38 mouse cellular contexts compared by ENCODE assay signal in genomic region chr3:86020921-86021650, GRCm38 (mm10). TPM values are rescaled to one million over a fixed set of nuclear protein-coding genes. Genes with fewer than 3 reads are reported as not detected.
A peak's percentile ranks its signal among the peaks of the same experiment; 100 is the strongest.
DNase-seq lines count a peak whose midpoint lies in the region; ATAC-seq and TF ChIP-seq lines count a peak whose summit lies in the region.
"Had no signal": no experiment of that assay in that cellular context is flagged by ENCODE, and none has a peak within 500 bp of the region (broad histone marks: within the 10 kb centered on the region; RNA-seq: fewer than 3 reads in every experiment).

No protein-coding gene starts in this region.

- WGBS in heart, embryonic 10.5 days, result 79% methylated on average over 16 of the region's 16 CpGs
- 57% methylated on average over 16 of the region's 16 CpGs for whole genome bisulfite sequencing in small intestine, adult 2 months

- peak; percentile 64 for DNase-seq in heart, embryonic 10.5 days (ENCODE audit: low spot score)
- no peak for DNase-seq in heart, adult 9 months (ENCODE audit: low spot score in 2 of 2)
- DNase-seq in NIH3T3 (ENCODE audit: low read depth), result peak; percentile 80
- DNase-seq in right cerebral cortex, postnatal 10 days (ENCODE audit: low spot score in 2 of 2), result no peak
- DNase-seq: adrenal gland, adult 2 months; adrenal gland, postnatal 14 days; B cell, adult 2 months; cerebellum, adult 11-12 months; cerebellum, adult 8-10 months; cerebellum, postnatal 10 days; cerebellum, postnatal 36 days; embryo, embryonic 11 days; forebrain, postnatal 0 days; gastrocnemius, postnatal 10 days; gastrocnemius, postnatal 36 days; heart, postnatal 14 days had no signal

- H3K9me3 ChIP-seq in heart, embryonic 10.5 days, result no peaks in the 10 kb centered on the region
- peaks cover 5% of the 10 kb centered on the region; the same call in 1 of the 2 replicates for H3K9me3 ChIP-seq in megakaryocyte, embryonic 14.5 days
- H3K9me3 ChIP-seq: embryonic facial prominence, embryonic 10.5 days; embryonic facial prominence, embryonic 13.5 days; G1E; heart, embryonic 13.5 days; hindbrain, embryonic 13.5 days; intestine, embryonic 15.5 days had no signal

- peaks cover 47% of the 10 kb centered on the region for H3K27me3 ChIP-seq in heart, embryonic 10.5 days (ENCODE audit: insufficient read depth, poor library complexity, severe bottlenecking)
- H3K27me3 ChIP-seq in megakaryocyte, embryonic 14.5 days (replicated peaks), result no peaks in the 10 kb centered on the region
- no peaks in the 10 kb centered on the region for H3K27me3 ChIP-seq in small intestine, adult 2 months (ENCODE audit: control insufficient read depth, insufficient read depth, low read length)
- H3K27me3 ChIP-seq: CH12.LX; embryonic facial prominence, embryonic 13.5 days; hindbrain, embryonic 13.5 days; intestine, embryonic 15.5 days had no signal

- no peak for TF ChIP-seq POLR2A in small intestine, adult 2 months (IDR thresholded peaks at IDR 0.05; ENCODE audit: low read depth, low read length)

- H3K4me3 ChIP-seq in heart, embryonic 10.5 days, result no peak overlapping the region
- peak overlapping the region; percentile 11 for H3K4me3 ChIP-seq in megakaryocyte, embryonic 14.5 days (replicated peaks)
- H3K4me3 ChIP-seq in small intestine, adult 2 months (ENCODE audit: low read depth, low read length), result no peak overlapping the region
- H3K4me3 ChIP-seq: embryonic facial prominence, embryonic 10.5 days; embryonic facial prominence, embryonic 13.5 days; heart, embryonic 13.5 days; hindbrain, embryonic 13.5 days; intestine, embryonic 15.5 days had no signal

- TF ChIP-seq CTCF in small intestine, adult 2 months (IDR thresholded peaks at IDR 0.05; ENCODE audit: extremely low read depth, insufficient read length, insufficient replicate concordance, low read depth, low read length), result no peak

- no peak for ATAC-seq in megakaryocyte, adult 5-6 weeks (ENCODE audit: poor library complexity, severe bottlenecking)
- ATAC-seq in erythroid progenitor cell, adult 5-6 weeks (replicated peaks; ENCODE audit: low FRiP score, poor library complexity, severe bottlenecking), result no peak
- ATAC-seq: forebrain, embryonic 14.5 days; forebrain, postnatal 0 days; hindbrain, embryonic 16.5 days; intestine, embryonic 15.5 days had no signal

- 0 out of 2 replicates have a peak, but pooled peaks cover 3% of the 10 kb centered on the region for H3K36me3 ChIP-seq in heart, embryonic 10.5 days
- no peaks in the 10 kb centered on the region for H3K36me3 ChIP-seq in megakaryocyte, embryonic 14.5 days (replicated peaks; ENCODE audit: low read length)
- H3K36me3 ChIP-seq in small intestine, adult 2 months (ENCODE audit: control insufficient read depth, insufficient read depth, low read length), result peaks cover 7% of the 10 kb centered on the region
- H3K36me3 ChIP-seq: embryonic facial prominence, embryonic 10.5 days; embryonic facial prominence, embryonic 13.5 days; G1E; heart, embryonic 13.5 days; hindbrain, embryonic 13.5 days; intestine, embryonic 15.5 days had no signal

- no peak overlapping the region for H3K27ac ChIP-seq in heart, embryonic 10.5 days
- H3K27ac ChIP-seq in small intestine, adult 2 months (ENCODE audit: insufficient read depth, low read depth, low read length), result peak overlapping the region; percentile 1; the same call in 1 of the 2 replicates
- H3K27ac ChIP-seq: embryonic facial prominence, embryonic 10.5 days; embryonic facial prominence, embryonic 13.5 days; heart, embryonic 13.5 days; hindbrain, embryonic 13.5 days; intestine, embryonic 15.5 days had no signal

- H3K4me1 ChIP-seq in heart, embryonic 10.5 days, result no peaks in the 10 kb centered on the region
- H3K4me1 ChIP-seq in megakaryocyte, embryonic 14.5 days, result peaks cover 12% of the 10 kb centered on the region
- peaks cover 9% of the 10 kb centered on the region; the same call in 1 of the 2 replicates for H3K4me1 ChIP-seq in small intestine, adult 2 months (ENCODE audit: control insufficient read depth, insufficient read depth, insufficient read length, low read length)
- H3K4me1 ChIP-seq: embryonic facial prominence, embryonic 10.5 days; embryonic facial prominence, embryonic 13.5 days; hindbrain, embryonic 13.5 days; intestine, embryonic 15.5 days had no signal

RNA-seq across cellular contexts. Expression of gene Prss48, which starts 18.8 kb away (rescaled TPM):
- not detected in 2 replicates for polyA plus RNA-seq in heart, embryonic 10.5 days (2016; fragmentation: Nextera tagmentation; extraction: Ambion mirVana)
- polyA plus RNA-seq in megakaryocyte, embryonic 14.5 days (2012; ENCODE audit: insufficient read depth, low replicate concordance), result not detected in 2 replicates
- not detected in 2 replicates for total RNA-seq in megakaryocyte, adult 5-6 weeks (2015)
- not detected in 2 replicates for total RNA-seq in megakaryocyte, adult 5-6 weeks (2017)
- polyA plus RNA-seq in small intestine, adult 2 months (2012; rRNA removed), result not detected in 2 replicates
- not detected in 2 replicates for total RNA-seq in erythroid progenitor cell, adult 5-6 weeks (2015; ENCODE audit: low replicate concordance)
- not detected in 2 replicates for total RNA-seq in erythroid progenitor cell, adult 5-6 weeks (2017; ENCODE audit: low replicate concordance)
- total RNA-seq: adrenal gland, adult 2 months; adrenal gland, postnatal 14 days; adrenal gland, postnatal 4 days; CH12.LX; forebrain, postnatal 0 days; G1E; gastrocnemius, adult 18-20 months; gastrocnemius, postnatal 10 days; gastrocnemius, postnatal 36 days; granulocyte monocyte progenitor cell, adult 5-6 weeks; heart, adult 8-10 months; heart, postnatal 14 days; hematopoietic stem cell, adult 5-6 weeks had no signal
- polyA plus RNA-seq: adrenal gland, adult 2 months; brain, embryonic 14.5 days; cortical plate, adult 2 months; forebrain, embryonic 11.5 days; forebrain, embryonic 14.5 days; forebrain, postnatal 0 days; G1E; heart, embryonic 13.5 days; heart, embryonic 16.5 days; hindbrain, embryonic 13.5 days; hindbrain, embryonic 16.5 days had no signal

RNA-seq across cellular contexts. Expression of gene Sh3d19, which starts 50.2 kb away (rescaled TPM):
- polyA plus RNA-seq in heart, embryonic 10.5 days (2016; fragmentation: Nextera tagmentation; extraction: Ambion mirVana), result 10.4 and 17.7 TPM in 2 replicates
- polyA plus RNA-seq in megakaryocyte, embryonic 14.5 days (2012; ENCODE audit: insufficient read depth, low replicate concordance), result 0.44 TPM in 1 of 2 replicates, not detected in the other
- total RNA-seq in megakaryocyte, adult 5-6 weeks (2015), result 0.59 and 0.80 TPM in 2 replicates
- total RNA-seq in megakaryocyte, adult 5-6 weeks (2017), result 1.1 TPM in 2 replicates
- polyA plus RNA-seq in small intestine, adult 2 months (2012; rRNA removed), result 90.1 and 205 TPM in 2 replicates
- 2.2 and 2.5 TPM in 2 replicates for total RNA-seq in erythroid progenitor cell, adult 5-6 weeks (2015; ENCODE audit: low replicate concordance)
- total RNA-seq in erythroid progenitor cell, adult 5-6 weeks (2017; ENCODE audit: low replicate concordance), result 3.5 and 7.3 TPM in 2 replicates

Comparison
In these comparisons a context has a peak if more than half of its experiments do, and no peak if none do; other contexts are left out.
1. DNase-seq: peak in heart, embryonic 10.5 days (single experiment) and NIH3T3 (single experiment); none in heart, adult 9 months (0 of 2) and right cerebral cortex, postnatal 10 days (0 of 2).